Mouse (Mus musculus): ENCODE results near the gene Gak.

GRCm38 (mm10) chr5:108668977-108669936 lies 39.7 kb upstream of the Gak start, which contains the start of gene Dgkq:
- TF ChIP-seq CTCF (IDR thresholded peaks at IDR 0.05; ENCODE audit: insufficient read depth, low read depth, low read length), result peak; percentile 38; the same call in 1 of the 2 replicates
- peak; percentile 69 for TF ChIP-seq POLR2A (IDR thresholded peaks at IDR 0.05; ENCODE audit: insufficient read depth, low read depth, low read length)
